Mouse (Mus musculus) c-Kit-positive CD71-positive TER-119-negative erythroid progenitor cells, embryonic 14.5 days (primary cell): ENCODE data around the gene Spns2.

ENCODE experiments used
- DNase-seq: peaks from one replicate; pipeline ENCODE4 v3.0.0-alpha.2; 2013; ENCODE audit warnings: low read depth

The Spns2 gene

DNA sequence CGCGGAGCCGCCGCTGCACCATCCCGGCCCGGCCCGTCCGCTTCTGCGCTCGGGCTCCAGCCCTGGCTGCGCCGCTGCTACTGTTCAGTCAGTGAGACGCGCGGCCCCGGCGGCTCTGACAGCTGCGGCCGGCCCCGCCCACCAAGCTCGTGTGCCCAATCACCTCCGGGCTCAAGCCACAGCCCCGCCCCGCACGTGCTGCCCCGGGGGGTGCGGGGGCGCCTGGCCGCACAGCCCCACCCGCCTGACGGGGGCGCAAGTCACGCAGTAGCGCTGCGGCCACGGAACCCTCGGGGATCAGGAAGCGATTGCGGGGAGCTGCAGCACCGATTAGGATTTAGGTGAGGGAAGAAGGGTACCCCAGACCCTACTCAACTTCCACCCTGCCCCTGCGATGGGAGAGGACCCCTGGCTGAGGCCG is at the start of gene Spns2:
Spns2 (minus strand) TSS at position 24 of the 421 bp plus-strand sequence.
- DNase-seq, result peak; percentile 58

DNA sequence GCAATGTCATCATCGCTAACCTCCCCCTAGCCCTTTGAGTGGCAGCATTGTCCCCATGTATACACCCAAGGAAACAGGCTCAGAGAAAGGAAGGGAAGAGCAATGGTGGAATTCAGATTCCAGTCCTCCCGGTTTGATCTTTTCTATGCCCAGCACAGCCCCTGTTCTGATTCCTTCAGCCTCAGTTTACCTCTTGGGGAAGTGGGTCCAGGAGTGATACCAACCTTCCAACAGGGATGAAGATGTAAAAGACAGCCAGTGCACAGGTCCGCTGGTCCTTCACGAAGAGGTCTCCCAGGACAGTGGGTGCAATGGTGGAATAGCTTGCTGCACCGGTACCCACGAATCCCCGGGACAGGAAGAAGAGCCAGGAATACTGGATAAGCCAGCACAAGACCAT is 49.1 kb upstream of the Spns2 start:
- DNase-seq, result no peak

DNA sequence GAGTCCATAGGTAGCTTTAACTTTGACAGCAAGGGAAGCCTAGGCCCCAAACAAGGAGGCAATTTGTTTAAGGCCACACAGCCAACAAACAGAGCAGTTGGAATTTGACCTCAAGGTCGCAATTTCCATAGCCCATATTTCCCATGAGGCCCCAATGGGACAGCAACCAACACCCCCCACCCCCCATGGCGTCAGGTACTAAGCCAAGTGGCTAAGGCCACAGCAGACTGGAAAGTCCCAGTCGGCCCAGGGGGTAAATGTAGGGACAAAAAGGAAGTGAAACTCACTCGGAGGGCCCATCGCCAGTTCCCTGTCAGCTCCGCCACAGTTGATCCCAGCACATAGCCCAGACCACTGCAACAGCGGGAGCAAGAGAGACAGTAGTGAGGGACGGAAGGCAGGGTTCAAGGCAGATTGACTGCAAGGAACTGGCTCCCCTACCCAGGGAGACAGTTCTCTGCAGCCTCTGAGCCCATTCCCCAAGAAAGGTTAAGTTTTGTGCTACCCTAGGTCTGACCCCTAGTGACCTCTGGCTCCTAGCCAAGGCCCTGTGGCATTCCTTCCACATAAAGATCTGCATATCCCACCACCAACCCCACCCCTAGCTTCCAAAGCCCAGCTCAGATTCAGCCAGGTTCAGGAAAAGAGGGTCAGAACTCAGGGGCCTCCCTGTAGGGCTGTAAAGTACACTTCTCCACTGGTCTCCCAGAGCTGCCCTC is 48.5 kb upstream of the Spns2 start:
- no peak for DNase-seq

DNA sequence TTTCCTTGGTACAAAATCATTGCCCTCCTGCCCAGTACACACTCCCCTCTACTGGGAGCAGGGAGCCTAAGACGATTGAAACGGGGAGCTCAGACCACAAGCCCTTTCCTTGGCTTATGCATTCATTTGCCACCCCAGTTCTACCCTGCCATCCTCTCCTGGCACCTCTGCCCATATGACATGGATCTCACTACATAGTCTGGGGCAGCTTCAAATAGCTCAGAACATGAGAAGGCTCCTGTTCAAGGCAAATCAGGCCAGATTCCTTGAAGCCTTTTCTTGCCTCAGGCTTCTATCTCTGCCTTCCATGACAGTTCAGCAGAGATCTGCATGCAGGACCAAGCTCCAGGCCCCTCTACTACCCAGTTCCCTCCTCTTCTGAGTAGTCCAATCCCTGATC is 47.8 kb upstream of the Spns2 start:
- no peak for DNase-seq

DNA sequence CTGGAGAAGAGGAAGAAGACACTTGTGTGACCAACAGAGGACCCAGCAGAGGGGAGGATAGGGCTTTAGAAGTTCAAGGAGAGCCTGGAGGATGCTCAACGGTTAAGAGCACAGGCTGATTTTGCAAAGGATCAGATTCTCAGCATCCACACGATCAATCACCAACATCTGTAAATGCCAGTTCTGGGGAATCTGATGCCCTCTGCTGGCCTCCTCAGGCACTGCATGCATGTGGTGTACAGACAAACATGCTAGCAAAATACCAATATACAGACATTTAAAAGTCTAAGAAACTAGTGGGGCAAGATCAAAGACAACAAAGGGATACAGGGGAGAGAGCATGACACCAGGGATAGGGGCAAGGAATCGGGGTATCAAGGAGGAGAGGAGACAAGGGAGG is 45.8 kb upstream of the Spns2 start:
- DNase-seq, result no peak

DNA sequence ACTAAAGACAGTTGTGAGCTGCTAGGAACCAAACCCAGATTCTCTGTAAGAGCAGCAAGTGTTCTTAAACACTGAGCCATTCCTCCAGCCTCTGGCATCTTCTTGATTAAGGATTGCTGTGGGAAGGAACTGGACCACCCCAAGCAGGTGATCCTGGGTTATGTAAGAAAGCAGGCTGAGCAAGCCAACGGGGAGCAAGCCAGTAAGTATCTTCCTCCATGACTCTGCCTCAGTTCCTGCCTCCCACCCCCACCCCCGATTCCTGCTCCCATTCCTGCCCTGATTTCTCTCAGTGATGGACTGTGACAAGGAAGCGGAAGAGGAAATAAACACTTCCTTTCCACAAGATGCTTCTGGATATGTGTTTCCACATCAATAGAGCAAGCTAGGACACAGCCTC is 43.2 kb upstream of the Spns2 start:
- DNase-seq, result no peak

DNA sequence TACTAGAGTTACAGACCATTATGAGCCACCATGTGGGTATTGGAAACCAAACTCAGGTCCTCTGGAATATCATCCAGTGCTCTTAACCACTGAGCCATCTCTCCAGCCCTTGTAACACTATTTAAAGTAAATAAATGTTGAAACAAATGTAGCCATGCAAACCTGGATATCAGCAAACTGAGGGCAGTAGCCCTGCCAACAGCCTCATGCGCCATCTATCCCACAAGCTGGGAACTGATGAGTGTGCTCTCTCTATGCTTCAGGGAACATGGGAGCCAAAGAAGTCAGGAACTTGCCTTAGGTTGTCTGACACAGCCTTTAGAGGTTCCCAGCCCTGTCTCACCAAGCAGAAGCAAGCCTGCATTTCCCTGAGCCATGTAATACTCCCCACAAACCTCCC is 41.9 kb upstream of the Spns2 start:
- no peak for DNase-seq

DNA sequence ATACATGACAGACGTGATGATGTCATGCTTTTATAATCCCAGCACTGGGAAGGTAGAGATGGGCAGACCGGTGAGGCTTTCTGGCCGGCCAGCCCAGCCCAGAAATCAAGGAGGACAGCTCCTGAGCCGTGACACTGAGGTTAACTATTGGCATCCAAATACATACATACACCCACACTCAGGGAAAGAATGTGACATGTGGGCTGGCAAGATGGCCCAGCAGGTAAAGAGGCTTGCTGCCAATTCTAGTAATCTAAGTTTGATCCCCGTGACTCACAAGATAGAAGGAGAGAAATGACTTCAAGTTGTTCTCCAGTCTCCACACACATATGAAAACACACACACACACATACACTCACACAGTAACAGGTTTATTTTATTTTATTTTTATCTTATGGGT is 41.4 kb upstream of the Spns2 start:
- no peak for DNase-seq

DNA sequence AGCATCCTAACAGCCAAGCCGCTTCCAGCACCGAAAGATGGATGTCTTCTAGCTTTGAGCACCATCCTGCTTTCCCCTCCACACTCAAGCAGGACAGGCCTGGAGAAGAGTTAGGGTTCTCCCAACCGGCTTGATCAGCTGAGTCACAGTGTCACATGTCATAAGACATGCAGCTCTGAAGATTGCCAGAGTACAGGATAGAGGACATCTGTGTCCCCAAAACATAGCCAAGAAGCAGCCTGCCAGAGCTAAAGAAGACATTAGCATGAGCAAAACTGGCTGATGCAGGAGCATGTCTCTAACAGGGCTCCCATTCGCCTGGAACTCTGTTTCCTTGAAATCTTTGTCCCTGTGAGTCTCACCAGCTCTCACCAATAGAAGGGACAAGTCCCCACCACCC is 36.5 kb upstream of the Spns2 start:
- DNase-seq, result no peak

DNA sequence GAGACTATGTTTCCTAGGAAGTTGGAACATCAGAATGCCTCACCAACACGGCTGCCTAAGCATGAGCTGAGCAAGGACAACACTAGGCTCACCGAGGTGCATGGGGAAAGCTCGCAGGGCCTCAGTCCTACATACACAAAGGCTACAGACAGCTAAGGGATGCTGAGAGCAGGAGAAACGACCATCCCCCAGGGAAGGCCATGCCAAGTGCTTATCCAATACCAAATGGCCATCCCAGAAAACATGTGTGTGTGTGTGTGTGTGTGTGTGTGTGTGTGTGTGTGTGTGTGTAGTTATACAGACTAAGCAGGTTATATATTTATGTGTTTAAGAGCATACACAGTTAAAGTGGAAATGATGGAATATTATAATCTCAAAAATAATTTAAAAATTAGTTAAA is 34.0 kb upstream of the Spns2 start:
- DNase-seq, result no peak

DNA sequence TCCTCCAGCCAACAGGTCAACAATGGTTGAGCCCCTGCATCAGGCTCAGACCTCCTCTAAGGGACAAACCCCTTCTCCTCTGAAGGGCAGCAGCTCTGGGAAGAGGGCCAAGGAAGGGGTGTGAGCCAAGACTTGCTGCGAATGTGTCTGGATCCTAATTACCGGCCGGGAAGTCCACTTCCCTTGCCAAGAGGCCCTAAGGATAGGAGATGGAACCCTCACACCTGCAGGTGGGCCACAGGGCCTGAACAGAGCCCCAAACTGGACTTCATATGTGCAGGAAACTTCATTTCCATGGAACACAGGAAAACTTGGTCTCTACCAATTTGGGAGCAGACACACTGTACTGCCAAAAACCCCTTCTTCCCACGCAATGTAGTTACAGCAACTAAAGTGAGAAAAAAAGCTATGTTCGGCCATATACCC is 32.9 kb upstream of the Spns2 start:
- DNase-seq, result no peak

DNA sequence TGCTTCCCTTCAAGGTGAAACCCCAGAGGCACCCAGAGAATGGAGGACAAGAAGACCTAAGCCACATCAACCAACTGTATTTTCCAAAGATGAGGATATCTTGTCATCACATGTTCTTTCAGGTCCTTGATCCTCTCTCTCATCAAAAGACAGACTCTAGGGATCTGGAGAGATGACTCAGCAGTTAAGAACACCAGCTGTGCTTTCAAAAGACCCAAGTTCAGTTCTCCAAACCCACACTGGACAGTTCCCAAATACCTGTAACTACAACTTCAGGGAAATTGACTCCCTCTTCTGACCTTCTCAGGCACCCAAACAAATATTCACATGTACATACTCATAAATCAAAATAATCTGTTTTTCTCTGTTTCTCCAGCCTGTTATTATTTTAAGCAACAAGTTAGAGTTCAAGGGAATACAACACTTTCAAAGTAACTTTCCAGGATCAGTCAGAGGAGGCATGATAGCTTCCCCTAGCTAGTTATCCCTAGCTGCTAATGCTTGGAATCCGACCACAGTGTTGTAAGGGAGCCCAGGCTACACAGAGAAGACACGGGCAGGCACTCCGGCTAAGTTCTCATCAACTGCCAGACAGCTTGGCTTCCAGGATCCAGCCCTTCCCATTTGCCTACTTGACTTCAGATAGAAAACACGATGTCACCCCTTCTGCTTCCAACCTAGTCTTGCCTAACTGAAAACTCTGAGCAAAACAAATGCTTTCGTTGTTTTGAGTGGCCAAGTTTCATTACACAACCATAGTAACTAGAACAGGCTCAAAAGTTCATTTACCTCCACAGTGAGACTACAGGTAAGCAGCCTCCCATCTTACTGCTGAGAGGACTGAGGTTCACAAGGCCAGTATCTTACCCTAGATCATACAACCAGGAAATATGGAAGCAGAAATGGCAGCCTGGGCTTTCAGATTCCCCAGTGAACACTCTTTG is 32.2 kb upstream of the Spns2 start:
- DNase-seq, result no peak

DNA sequence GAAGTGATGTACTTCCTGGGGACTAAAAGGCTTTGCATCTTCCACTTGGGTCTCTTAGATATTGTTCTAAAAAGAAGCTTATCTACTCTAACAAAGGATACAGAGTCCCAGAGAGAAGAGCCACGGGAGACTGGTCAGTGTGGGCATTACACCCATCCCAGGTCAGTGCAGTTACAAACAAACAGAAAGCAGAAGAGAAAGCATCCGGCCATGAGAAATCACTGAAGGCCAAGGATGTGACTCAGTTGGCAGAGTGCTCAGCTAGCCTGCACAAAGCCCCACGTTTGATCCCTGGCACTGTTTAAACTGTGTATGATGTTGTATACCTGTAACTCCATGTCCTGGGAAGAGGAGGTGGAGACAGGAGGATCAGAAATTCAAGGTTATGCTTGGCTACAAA is 30.2 kb upstream of the Spns2 start:
- DNase-seq, result no peak

DNA sequence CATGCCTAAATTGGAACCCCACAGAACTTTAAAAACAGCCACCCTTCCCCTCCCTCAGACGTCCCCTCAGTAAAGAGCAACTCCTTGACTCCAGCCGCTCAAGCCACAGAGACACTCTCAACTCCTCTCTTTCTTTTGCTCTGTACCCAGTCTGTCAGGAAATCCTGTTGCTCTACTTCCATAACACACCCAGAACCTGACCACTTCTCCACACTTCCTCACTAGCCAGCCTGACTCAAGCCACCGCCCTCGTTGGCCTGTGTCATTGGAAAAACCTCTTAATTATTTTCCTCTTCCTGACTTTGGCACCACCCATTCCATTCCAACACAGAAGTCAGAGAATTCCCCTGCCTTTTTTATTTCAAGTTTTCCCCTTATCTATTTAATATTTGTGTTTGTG is 29.5 kb upstream of the Spns2 start:
- no peak for DNase-seq

DNA sequence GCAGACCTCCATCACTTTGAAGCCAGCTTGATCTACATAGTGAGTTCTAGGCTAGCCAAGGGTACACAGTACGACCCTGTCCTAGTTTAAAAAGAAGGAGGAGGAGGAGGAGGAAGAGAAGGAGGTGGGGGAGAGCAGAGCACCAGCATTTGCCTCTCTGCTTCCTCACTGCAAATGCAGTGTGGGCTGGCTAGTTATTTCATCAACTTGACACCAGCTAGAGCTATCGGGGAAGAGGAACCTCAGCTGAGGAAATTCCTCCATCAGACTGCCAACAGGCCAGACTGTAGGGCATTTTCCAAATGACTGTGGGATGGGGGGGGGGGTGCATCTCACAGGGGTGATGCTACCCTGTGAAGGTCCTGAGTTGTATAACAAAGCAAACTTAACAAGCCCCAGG is 28.7 kb upstream of the Spns2 start:
- no peak for DNase-seq

DNA sequence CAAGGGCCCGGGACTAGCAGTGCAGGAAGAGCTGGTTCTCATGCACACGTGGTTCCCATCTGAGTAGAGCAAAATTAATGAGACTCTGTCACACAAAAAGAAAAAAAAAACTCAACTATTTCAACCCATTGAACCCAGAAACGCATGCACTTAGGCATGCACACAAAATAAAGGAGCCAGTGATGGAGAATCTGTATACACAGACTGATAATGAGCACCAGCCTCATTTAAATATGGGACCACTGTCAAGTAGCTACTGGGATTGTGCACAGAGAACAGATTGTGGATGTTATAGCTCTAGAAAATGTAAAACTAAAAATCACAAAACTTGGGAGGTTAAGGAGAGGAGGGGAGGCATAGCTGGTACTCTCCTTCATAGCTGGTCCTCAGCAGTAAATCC is 25.3 kb upstream of the Spns2 start:
- no peak for DNase-seq

DNA sequence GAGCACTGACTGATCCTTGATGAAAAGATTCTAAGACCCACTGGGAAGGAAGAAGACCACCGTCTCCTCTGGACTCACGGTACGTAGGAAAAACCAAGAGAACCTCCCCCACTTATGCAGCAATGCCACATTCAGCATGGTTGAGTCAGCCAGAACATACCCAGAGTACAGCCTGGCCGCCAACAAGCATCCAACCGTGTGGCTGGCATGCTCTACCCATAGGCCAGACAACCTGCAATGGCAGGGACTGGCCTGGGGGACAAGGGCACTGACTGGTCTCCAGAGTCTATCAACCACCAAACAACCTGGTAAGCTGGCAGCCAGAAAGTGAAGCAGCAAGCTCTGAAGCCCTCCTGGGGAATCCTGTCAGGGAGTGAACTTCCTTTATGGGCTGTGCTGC is 18.9 kb upstream of the Spns2 start:
- DNase-seq, result no peak

DNA sequence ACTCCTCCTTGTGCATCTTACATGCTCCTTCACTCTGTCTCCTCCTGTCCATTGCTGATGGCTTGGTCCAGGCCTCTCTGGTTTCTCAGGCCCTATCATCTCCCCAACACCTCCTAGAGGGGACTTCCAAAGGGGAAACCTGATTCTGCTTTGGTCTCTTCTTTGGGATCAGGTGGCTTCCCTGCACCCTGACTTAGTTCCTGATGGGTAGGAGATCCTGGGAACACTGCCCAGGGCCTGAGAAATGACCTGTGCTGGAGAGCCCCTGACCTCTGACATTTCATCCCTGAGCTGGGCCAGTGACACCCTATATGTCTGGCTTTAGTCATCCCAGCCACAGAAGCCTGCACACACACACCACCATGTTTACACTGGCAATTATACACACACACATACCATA is 17.9 kb upstream of the Spns2 start:
- DNase-seq, result no peak

DNA sequence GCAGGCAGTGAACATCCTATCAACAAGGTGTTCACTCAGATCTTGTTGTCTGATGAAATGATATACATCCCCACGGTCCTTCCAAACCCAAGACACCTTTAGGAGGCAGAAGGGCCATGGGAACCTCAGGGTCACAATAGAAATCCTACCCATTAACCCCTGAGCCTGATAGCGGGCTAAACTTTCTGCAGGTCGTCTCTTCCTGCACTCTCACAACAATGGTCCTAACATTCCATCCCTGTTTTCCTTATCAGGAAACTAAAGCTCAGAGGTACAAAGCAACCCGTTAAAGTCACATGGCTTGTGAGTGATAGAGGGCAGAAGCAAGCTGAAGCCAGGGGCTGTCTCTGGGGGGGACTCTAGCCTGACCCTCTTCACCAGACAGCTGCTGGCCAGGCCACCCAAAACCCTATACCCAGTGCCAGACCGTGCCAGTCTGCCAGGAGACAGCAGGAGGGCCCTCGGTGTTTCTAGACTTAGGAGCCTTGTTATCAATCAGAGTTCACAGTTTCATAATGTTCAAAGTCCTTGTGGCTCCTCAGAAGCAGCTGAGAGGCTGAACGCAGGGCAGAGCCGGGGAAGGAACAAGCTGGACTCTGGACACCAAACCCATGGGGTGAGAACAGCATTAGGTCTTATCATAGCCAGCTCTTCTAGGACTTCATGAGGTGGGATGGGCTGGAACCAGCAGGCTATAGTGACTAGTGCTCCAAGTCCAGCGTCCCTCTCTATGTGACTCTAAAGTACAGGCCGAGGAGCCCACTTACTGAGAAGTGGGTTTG is 14.5 kb upstream of the Spns2 start:
- no peak for DNase-seq

DNA sequence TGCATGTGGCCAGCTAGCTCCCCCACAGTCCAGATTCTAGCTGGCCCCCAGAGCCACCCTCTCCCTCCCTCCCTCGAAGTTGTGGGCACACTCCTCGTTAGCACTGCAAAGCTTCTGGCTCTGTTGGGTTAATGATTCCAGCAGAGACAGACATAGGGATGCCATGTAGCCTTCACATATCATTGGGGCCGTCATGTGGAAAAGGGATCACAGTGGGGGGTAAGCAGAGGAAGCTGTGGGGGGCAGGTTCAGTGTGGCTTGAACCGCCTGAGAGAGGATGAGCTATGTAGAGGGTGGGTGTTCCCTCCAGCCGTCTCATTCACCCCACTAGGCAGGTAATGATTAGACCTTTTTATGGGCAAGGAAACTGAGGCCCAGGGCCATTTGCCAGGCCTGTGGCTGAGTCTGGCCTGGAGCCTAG is 13.8 kb upstream of the Spns2 start:
- DNase-seq, result no peak

DNA sequence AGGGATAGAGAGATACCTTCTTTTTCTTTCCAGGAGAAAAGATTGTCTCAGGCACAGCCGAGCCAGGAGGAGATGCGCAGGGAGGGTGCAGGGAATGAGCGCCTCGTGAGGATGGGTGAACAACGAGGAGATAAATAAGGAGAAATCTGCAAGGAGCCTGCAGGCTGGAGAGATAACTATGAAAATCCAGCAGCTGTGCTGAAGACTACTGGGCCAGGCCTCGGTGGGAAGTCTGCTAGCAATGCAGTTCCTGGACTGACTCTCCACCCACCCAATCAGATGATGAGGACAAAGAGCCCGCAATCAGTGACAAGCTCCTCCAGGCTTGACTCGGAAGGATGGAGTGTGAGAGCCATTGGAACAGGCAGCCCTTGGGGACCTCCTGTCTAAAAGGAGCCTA is 12.5 kb upstream of the Spns2 start:
- no peak for DNase-seq

DNA sequence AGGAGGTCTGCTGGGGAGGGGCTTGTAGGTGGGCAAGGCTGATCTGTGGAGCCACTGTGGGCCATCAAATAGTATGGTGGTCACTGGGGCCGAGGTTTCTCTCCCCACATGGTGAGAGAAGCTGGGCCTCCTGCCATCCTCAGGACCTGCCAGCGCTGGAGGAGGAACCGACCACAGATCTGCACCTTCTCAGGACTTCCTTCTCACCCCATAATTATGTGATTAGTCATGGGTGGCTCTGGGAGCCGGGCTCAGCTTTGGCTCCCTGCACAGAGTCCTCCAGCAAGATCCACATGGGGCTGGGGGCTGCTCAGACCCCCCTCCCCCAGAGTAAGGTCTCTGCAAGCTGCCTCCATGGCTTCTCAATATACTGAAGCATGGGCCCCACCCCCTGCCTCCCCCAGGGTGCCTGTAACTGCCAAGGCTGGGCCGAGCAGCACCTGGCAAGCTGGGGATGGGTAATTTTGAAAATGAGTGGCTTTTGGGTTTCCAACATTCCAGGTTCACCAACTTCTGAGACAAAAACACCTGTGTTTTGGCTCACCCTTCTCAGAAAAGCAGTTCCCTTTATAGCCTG is 11.8 kb upstream of the Spns2 start:
- DNase-seq, result no peak
